9 mouse cellular contexts compared by ENCODE assay signal in the genomic region with DNA sequence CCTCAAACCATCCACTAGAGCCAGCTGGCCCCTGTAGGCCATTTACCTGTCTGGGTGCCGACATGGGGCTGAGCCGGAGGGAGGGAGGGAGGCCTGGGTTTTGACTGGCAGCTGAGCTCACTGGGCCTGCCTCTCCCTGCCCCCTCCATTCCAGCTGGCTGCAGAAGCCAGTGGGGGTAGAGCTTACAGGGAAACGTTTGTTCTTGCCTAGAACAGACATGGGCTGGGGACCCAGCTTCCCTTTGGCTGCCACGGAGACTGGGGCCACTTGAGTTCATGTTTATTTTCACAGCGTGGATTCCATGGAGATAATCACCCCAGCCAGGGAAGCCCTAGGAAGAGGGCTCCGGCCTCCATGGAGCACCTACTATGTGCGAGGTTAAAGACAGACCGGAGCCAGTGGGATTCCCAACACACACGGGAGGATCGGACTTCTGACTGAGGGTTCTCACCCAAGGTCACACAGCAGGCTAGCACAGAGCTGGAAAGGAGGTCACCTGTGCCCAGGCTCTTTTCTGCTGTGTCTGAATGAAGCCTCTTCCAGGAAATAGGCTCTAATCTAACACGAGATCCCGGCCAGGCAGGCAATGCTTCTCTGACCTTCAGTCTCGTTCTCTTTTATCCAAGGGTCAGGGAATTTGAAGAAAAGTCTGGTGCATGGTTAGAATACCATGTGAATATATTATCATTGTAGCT. TPM values are rescaled to one million over a fixed set of nuclear protein-coding genes. Genes with fewer than 3 reads are reported as not detected.
DNase-seq lines count a peak whose midpoint lies in the region; ATAC-seq and TF ChIP-seq lines count a peak whose summit lies in the region.
"Had no signal": no experiment of that assay in that cellular context is flagged by ENCODE, and none has a peak within 500 bp of the region (broad histone marks: within the 10 kb centered on the region; RNA-seq: fewer than 3 reads in every experiment).

No protein-coding gene starts in this region.

- no peak for DNase-seq in cerebellum, postnatal 36 days
- peak; percentile 63 for DNase-seq in brain, embryonic 14.5 days (ENCODE audit: low read depth)
- peak; percentile 33 for DNase-seq in heart, postnatal 25 days (ENCODE audit: low spot score)
- no peak for DNase-seq in spleen, postnatal 36 days (ENCODE audit: low spot score in 2 of 2)
- no peak for DNase-seq in adrenal gland, adult 18-20 months (ENCODE audit: low spot score in 2 of 2)
- no peak for DNase-seq in urinary bladder, postnatal 25 days (ENCODE audit: low spot score)

- H3K4me2 ChIP-seq in liver, embryonic 12.5 days: peak overlapping the region; percentile 13; the same call in 1 of the 2 replicates

- H3K27ac ChIP-seq in liver, embryonic 12.5 days: no peak overlapping the region

- H3K4me3 ChIP-seq in liver, embryonic 12.5 days: no peak overlapping the region

- no peak overlapping the region for H3K9ac ChIP-seq in liver, embryonic 12.5 days

- peaks cover 3% of the 10 kb centered on the region; the same call in 1 of the 2 replicates for H3K4me1 ChIP-seq in liver, embryonic 12.5 days

- 31% methylated on average over 13 of the region's 13 CpGs for WGBS in liver, embryonic 12.5 days (ENCODE audit: insufficient replicate concordance)

- H3K36me3 ChIP-seq in liver, embryonic 12.5 days: no peaks in the 10 kb centered on the region

- TF ChIP-seq POLR2A in brain, embryonic 14.5 days (IDR thresholded peaks at IDR 0.05; ENCODE audit: borderline replicate concordance, extremely low read depth, insufficient read depth, insufficient read length, poor library complexity, severe bottlenecking): no peak

- no peak for TF ChIP-seq CTCF in brain, embryonic 14.5 days (IDR thresholded peaks at IDR 0.05; ENCODE audit: borderline replicate concordance, extremely low read depth, insufficient read depth, insufficient read length)

- intact Hi-C loops in heart, postnatal 25 days (cut with DNase I): no loop called here

- no peaks in the 10 kb centered on the region for H3K9me3 ChIP-seq in liver, embryonic 12.5 days (replicated peaks)

- peaks cover 32% of the 10 kb centered on the region for H3K27me3 ChIP-seq in liver, embryonic 12.5 days (replicated peaks)

- 0 out of 2 replicates have a peak, but pooled peaks have one; percentile 15 for ATAC-seq in cerebellum, adult (ENCODE audit: insufficient number of reproducible peaks, low FRiP score, low TSS enrichment)
- ATAC-seq in liver, embryonic 12.5 days: 0 out of 2 replicates have a peak, but pooled peaks have one; percentile 30

RNA-seq across cellular contexts. Expression of a gene that starts 25.2 kb away (rescaled TPM):
- polyA plus RNA-seq in brain, embryonic 14.5 days (2012; rRNA removed): 2.9 and 16.0 TPM in 2 replicates
- total RNA-seq in heart, postnatal 25 days (2021): under 1 TPM; 0.17 to 0.21 TPM
- 0.04 TPM in 1 of 2 replicates, not detected in the other for polyA plus RNA-seq in liver, embryonic 12.5 days (2016; fragmentation: Nextera tagmentation; extraction: Ambion mirVana)
- total RNA-seq in adrenal gland, adult 18-20 months (2021): not detected
- polyA plus RNA-seq: spleen, adult 2 months had no signal

Comparison
In these comparisons a context has a peak if more than half of its experiments do, and no peak if none do; other contexts are left out.
1. DNase-seq: peak in brain, embryonic 14.5 days (single experiment) and heart, postnatal 25 days (single experiment); none in cerebellum, postnatal 36 days (0 of 2), spleen, postnatal 36 days (0 of 2), adrenal gland, adult 18-20 months (0 of 2) and urinary bladder, postnatal 25 days (single experiment).